Mouse (Mus musculus) adrenal gland, adult 2 months (tissue): Measurements from ENCODE around the gene Whamm. TPM values are rescaled to one million over a fixed set of nuclear protein-coding genes. Genes with fewer than 3 reads are reported as not detected.
A peak's percentile ranks its signal among the peaks of the same experiment; 100 is the strongest.

Source experiments
- DNase-seq: peaks from one replicate; pipeline ENCODE4 v3.0.0; 2021
- polyA plus RNA-seq: library from polyadenylated mRNA; depleted of rRNA; stranded (reverse); fragments of >200 nt; gene quantifications from 2 replicates; pipeline ENCODE4 v1.2.3, GENCODE M21; 2012; rRNA removed
- total RNA-seq, 2 experiments: library from RNA; stranded (reverse); gene quantifications; 2 replicates each; pipeline ENCODE4 v1.2.3; 2021

The Whamm gene
- total and polyA plus RNA-seq, 3 experiments, result 16.7 to 48.7 (median 21.7) TPM

GRCm38 (mm10) chr7:81596086-81596485, 25.0 kb downstream of the Whamm start:
- no peak for DNase-seq

GRCm38 (mm10) chr7:81597660-81598059, 26.6 kb downstream of the Whamm start:
- DNase-seq, result no peak

- no peak for DNase-seq
Observed at GRCm38 (mm10) chr7:81599379-81600280, 28.6 kb downstream of the Whamm start.

- no peak for DNase-seq
Observed at GRCm38 (mm10) chr7:81604991-81605390, 33.9 kb downstream of the Whamm start.

- no peak for DNase-seq
Observed at GRCm38 (mm10) chr7:81605489-81605888, 34.4 kb downstream of the Whamm start.

- no peak for DNase-seq
Observed at GRCm38 (mm10) chr7:81606452-81606851, 35.4 kb downstream of the Whamm start.

- peak; percentile 9 for DNase-seq
Observed at GRCm38 (mm10) chr7:81610125-81610524, 39.1 kb downstream of the Whamm start.

GRCm38 (mm10) chr7:81612856-81613635, 42.0 kb downstream of the Whamm start:
- DNase-seq, result no peak

- no peak for DNase-seq
Observed at GRCm38 (mm10) chr7:81615031-81615430, 44.0 kb downstream of the Whamm start.

GRCm38 (mm10) chr7:81622793-81623192, 51.7 kb downstream of the Whamm start:
- no peak for DNase-seq

GRCm38 (mm10) chr7:81623767-81624166, 52.7 kb downstream of the Whamm start:
- no peak for DNase-seq

GRCm38 (mm10) chr7:81626460-81626859, 55.4 kb downstream of the Whamm start:
- DNase-seq, result no peak

- DNase-seq, result no peak
Observed at GRCm38 (mm10) chr7:81631261-81631660, 60.2 kb downstream of the Whamm start.

- DNase-seq, result no peak
Observed at GRCm38 (mm10) chr7:81632586-81632985, 61.5 kb downstream of the Whamm start.

GRCm38 (mm10) chr7:81641101-81641500, 70.0 kb downstream of the Whamm start:
- DNase-seq, result peak; percentile 17

- no peak for DNase-seq
Observed at GRCm38 (mm10) chr7:81644551-81645235, 73.6 kb downstream of the Whamm start.

Other genes with a start within 250 kb of the Whamm start
- 1,000 to 10,000 TPM in 1 of 2 experiments, 100 to 1,000 TPM in 1; 944 to 1,235 TPM for gene Rps17, start 226.0 kb upstream of the Whamm start, total RNA-seq
- 351 and 362 TPM in 2 replicates for gene Rps17, start 226.0 kb upstream of the Whamm start, polyA plus RNA-seq
- 10 to 100 TPM; 26.2 to 34.6 TPM for gene Cpeb1, start 115.8 kb upstream of the Whamm start, total RNA-seq
- gene Cpeb1, start 115.8 kb upstream of the Whamm start, polyA plus RNA-seq, result 14.2 and 15.3 TPM in 2 replicates
- gene Ap3b2, start 77.3 kb upstream of the Whamm start, total RNA-seq, result 10 to 100 TPM in 1 of 2 experiments, 1 to 10 TPM in 1; 8.7 to 15.4 TPM
- gene Ap3b2, start 77.3 kb upstream of the Whamm start, polyA plus RNA-seq, result 7.4 and 9.5 TPM in 2 replicates
- not detected for gene BC048679, start 73.0 kb upstream of the Whamm start, total RNA-seq
- gene BC048679, start 73.0 kb upstream of the Whamm start, polyA plus RNA-seq, result not detected in 2 replicates
- gene Fsd2, start 4.3 kb upstream of the Whamm start, total RNA-seq, result 1 to 10 TPM; 1.2 to 1.7 TPM
- 0.51 and 0.61 TPM in 2 replicates for gene Fsd2, start 4.3 kb upstream of the Whamm start, polyA plus RNA-seq
- gene Homer2, start 136.3 kb downstream of the Whamm start, total RNA-seq, result 1 to 10 TPM; 3.6 to 6.7 TPM
- gene Homer2, start 136.3 kb downstream of the Whamm start, polyA plus RNA-seq, result 0.58 and 0.75 TPM in 2 replicates
- 10 to 100 TPM; 36.6 to 50.2 TPM for gene Ramac, start 191.7 kb downstream of the Whamm start, total RNA-seq
- 2.7 and 4.5 TPM in 2 replicates for gene Ramac, start 191.7 kb downstream of the Whamm start, polyA plus RNA-seq
- 10 to 100 TPM; 35.1 to 35.8 TPM for gene 3110040N11Rik, start 218.2 kb downstream of the Whamm start, total RNA-seq
- gene 3110040N11Rik, start 218.2 kb downstream of the Whamm start, polyA plus RNA-seq, result 15.7 and 19.3 TPM in 2 replicates